9 mouse cellular contexts compared by ENCODE assay signal in the genomic region with DNA sequence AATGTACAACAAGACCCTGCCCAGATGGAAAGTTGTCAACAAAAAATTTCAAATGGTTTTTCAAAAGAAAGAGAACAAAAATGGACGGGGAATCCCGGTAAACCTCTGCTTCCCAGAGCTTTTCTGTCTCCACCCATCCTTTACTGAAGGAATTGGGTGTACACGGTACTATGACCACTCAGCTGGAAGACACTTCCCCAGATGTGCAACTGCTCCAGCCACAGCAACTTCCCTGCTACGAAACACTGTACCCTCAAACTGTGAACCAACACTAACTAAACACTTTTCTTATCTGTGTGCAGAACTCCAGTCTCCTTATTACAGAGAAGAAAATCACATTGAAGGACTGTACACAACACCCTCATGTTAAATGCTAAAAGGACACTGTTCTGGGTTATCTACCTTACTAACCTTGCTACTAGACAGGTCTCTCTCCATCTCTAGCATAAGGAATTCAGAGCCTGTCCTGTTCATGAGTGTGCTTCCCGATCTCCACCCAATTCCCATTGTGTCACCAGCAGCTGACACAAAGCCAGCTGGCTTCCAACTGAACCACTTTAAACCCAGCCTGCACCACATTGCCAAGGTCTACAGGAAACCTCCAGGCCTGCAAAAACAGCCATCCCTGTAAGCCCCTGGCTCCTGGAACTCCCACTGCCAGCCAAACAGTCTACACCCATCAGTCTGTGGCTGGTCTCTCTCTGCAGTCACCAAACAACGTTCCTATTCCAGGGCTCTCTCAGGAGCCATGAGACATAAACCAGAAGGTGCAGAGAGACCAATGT. TPM values are rescaled to one million over a fixed set of nuclear protein-coding genes. Genes with fewer than 3 reads are reported as not detected.
DNase-seq lines count a peak whose midpoint lies in the region; ATAC-seq and TF ChIP-seq lines count a peak whose summit lies in the region.
"Had no signal": no experiment of that assay in that cellular context is flagged by ENCODE, and none has a peak within 500 bp of the region (broad histone marks: within the 10 kb centered on the region; RNA-seq: fewer than 3 reads in every experiment).

No protein-coding gene starts in this region.

- peak overlapping the region; percentile 36; the same call in 1 of the 2 replicates for H3K27ac ChIP-seq in lung, embryonic 14.5 days (ENCODE audit: low read depth)
- no peak overlapping the region for H3K27ac ChIP-seq in forebrain, embryonic 11.5 days (ENCODE audit: low read depth, low read length)
- H3K27ac ChIP-seq: embryonic facial prominence, embryonic 13.5 days had no signal

- no peaks in the 10 kb centered on the region for H3K27me3 ChIP-seq in lung, embryonic 14.5 days (ENCODE audit: insufficient read depth, low read length)
- no peaks in the 10 kb centered on the region for H3K27me3 ChIP-seq in forebrain, embryonic 11.5 days (ENCODE audit: control insufficient read depth, insufficient read depth, low read length)
- H3K27me3 ChIP-seq: embryonic facial prominence, embryonic 13.5 days had no signal

- DNase-seq in cerebellum, adult 9-10 months: no peak
- DNase-seq in adrenal gland, postnatal 10 days: peak; percentile 72
- DNase-seq in heart, adult 9 months (ENCODE audit: low spot score in 2 of 2): peak; percentile 90 to 94
- DNase-seq in lung, embryonic 14.5 days: peak; percentile 64
- no peak for DNase-seq in forebrain, embryonic 11.5 days (ENCODE audit: low spot score)
- no peak for DNase-seq in layer of hippocampus, adult 9-11 months
- DNase-seq in layer of hippocampus, adult 11-12 months (ENCODE audit: low spot score): no peak

- H3K4me1 ChIP-seq in lung, embryonic 14.5 days (ENCODE audit: insufficient read depth): peaks cover 5% of the 10 kb centered on the region; the same call in 1 of the 2 replicates
- no peaks in the 10 kb centered on the region for H3K4me1 ChIP-seq in forebrain, embryonic 11.5 days (replicated peaks; ENCODE audit: control insufficient read depth, insufficient read depth, low read length)

- no peaks in the 10 kb centered on the region for H3K9me3 ChIP-seq in lung, embryonic 14.5 days (ENCODE audit: low read depth, low read length)
- no peaks in the 10 kb centered on the region for H3K9me3 ChIP-seq in forebrain, embryonic 11.5 days (ENCODE audit: control insufficient read depth, low read length)
- H3K9me3 ChIP-seq: embryonic facial prominence, embryonic 13.5 days had no signal

- no peak overlapping the region for H3K9ac ChIP-seq in lung, embryonic 14.5 days
- no peak overlapping the region for H3K9ac ChIP-seq in forebrain, embryonic 11.5 days (ENCODE audit: low read length)
- H3K9ac ChIP-seq: embryonic facial prominence, embryonic 13.5 days had no signal

- 37% methylated on average over 6 of the region's 6 CpGs for WGBS in lung, embryonic 14.5 days
- 76% methylated on average over 6 of the region's 6 CpGs for WGBS in forebrain, embryonic 11.5 days

- H3K36me3 ChIP-seq in lung, embryonic 14.5 days (ENCODE audit: insufficient read depth): no peaks in the 10 kb centered on the region
- H3K36me3 ChIP-seq in forebrain, embryonic 11.5 days (ENCODE audit: control insufficient read depth, insufficient read depth, low read length): no peaks in the 10 kb centered on the region
- H3K36me3 ChIP-seq: embryonic facial prominence, embryonic 13.5 days had no signal

- ATAC-seq in cerebellum, adult (ENCODE audit: insufficient number of reproducible peaks, low FRiP score, low TSS enrichment): peak; percentile 20; the same call in 1 of the 2 replicates
- peak; percentile 29; the same call in 1 of the 2 replicates for ATAC-seq in lung, embryonic 14.5 days (ENCODE audit: insufficient read depth)
- no peak for ATAC-seq in forebrain, embryonic 11.5 days (replicated peaks; ENCODE audit: low FRiP score)

- no peak for TF ChIP-seq CTCF in lung, embryonic 14.5 days (IDR thresholded peaks at IDR 0.05; ENCODE audit: low read depth)

- H3K4me2 ChIP-seq in lung, embryonic 14.5 days: no peak overlapping the region
- no peak overlapping the region for H3K4me2 ChIP-seq in forebrain, embryonic 11.5 days (ENCODE audit: low read depth, low read length, severe bottlenecking)
- H3K4me2 ChIP-seq: embryonic facial prominence, embryonic 13.5 days had no signal

- H3K4me3 ChIP-seq in lung, embryonic 14.5 days (ENCODE audit: low read depth, low read length): no peak overlapping the region
- no peak overlapping the region for H3K4me3 ChIP-seq in forebrain, embryonic 11.5 days (ENCODE audit: low read depth, low read length)
- H3K4me3 ChIP-seq: embryonic facial prominence, embryonic 13.5 days had no signal

RNA-seq across cellular contexts. Expression of a gene that starts 59.9 kb away (rescaled TPM):
- 10 to 100 TPM in 1 of 2 experiments, 1 to 10 TPM in 1; 8.5 to 15.2 TPM for total RNA-seq in adrenal gland, postnatal 10 days (2021)
- polyA plus RNA-seq in lung, embryonic 14.5 days (2014; fragmentation: Nextera tagmentation; extraction: Ambion mirVana): 3.6 and 4.4 TPM in 2 replicates
- polyA plus RNA-seq in forebrain, embryonic 11.5 days (2014; fragmentation: Nextera tagmentation; extraction: Ambion mirVana): 1.1 and 1.3 TPM in 2 replicates

Comparison
In these comparisons a context has a peak if more than half of its experiments do, and no peak if none do; other contexts are left out.
1. DNase-seq: peak in adrenal gland, postnatal 10 days (single experiment), heart, adult 9 months (2 of 2) and lung, embryonic 14.5 days (single experiment); none in cerebellum, adult 9-10 months (single experiment), forebrain, embryonic 11.5 days (single experiment), layer of hippocampus, adult 9-11 months (single experiment) and layer of hippocampus, adult 11-12 months (single experiment).